Mouse (Mus musculus) thymus, adult 2 months (tissue): ENCODE measurements around the gene Slc41a3.

Experiments
- CTCF ChIP-seq: fragments of 200-500 bp; IDR thresholded peaks from 2 replicates; pipeline ENCODE4 v1.5.1; 2012; ENCODE audit warnings: mild to moderate bottlenecking, control low read depth, low read length, moderate library complexity, borderline replicate concordance; ENCODE audit not compliant: control insufficient read depth, poor library complexity, insufficient read depth; ENCODE audit errors: extremely low read depth
- POLR2A ChIP-seq: fragments of 200-500 bp; IDR thresholded peaks from 2 replicates; pipeline ENCODE4 v1.6.1; 2012; ENCODE audit warnings: mild to moderate bottlenecking, low read length, control low read depth, moderate library complexity; ENCODE audit not compliant: control insufficient read depth, poor library complexity, insufficient read depth; ENCODE audit errors: extremely low read depth

- TF ChIP-seq CTCF (no peak), POLR2A (no peak)
These were observed 82.3 kb downstream of the Slc41a3 start for GRCm38 (mm10) chr6:90686812-90687211.
